Mouse (Mus musculus) forebrain, embryonic 15.5 days (tissue): ENCODE data around the gene Olfr17. TPM values are rescaled to one million over a fixed set of nuclear protein-coding genes. Genes with fewer than 3 reads are reported as not detected.
A peak's percentile ranks its signal among the peaks of the same experiment; 100 is the strongest.
"Not testable (repeated sequence)": the region's sequence is repeated elsewhere in the genome, so short reads cannot be mapped to it uniquely, and the experiment has no call there.

ENCODE experiments used
- ATAC-seq: fragments of 200-750 bp; cut with Nextera tagmentation; replicated peaks from 2 replicates; pipeline ENCODE4 v1.8.0; 2017; ENCODE audit warnings: mild to moderate bottlenecking, moderate TSS enrichment, moderate library complexity
- H3K27ac ChIP-seq: fragments of 300-500 bp; sonication (generic); replicated peaks from 2 replicates; pipeline ENCODE4 v1.5.1; 2015; ENCODE audit warnings: mild to moderate bottlenecking, inconsistent platforms
- H3K27me3 ChIP-seq: fragments of 300-500 bp; sonication (generic); 2 replicates; pipeline ENCODE4 v1.6.1; 2015; ENCODE audit warnings: inconsistent platforms
- H3K36me3 ChIP-seq: fragments of 300-500 bp; sonication (generic); 2 replicates; pipeline ENCODE4 v1.6.1; 2015; ENCODE audit warnings: mild to moderate bottlenecking, inconsistent platforms
- H3K4me1 ChIP-seq: fragments of 300-500 bp; sonication (generic); 2 replicates; pipeline ENCODE4 v1.6.1; 2015; ENCODE audit warnings: inconsistent platforms
- H3K4me2 ChIP-seq: fragments of 300-500 bp; sonication (generic); replicated peaks from 2 replicates; pipeline ENCODE4 v1.6.1; 2015; ENCODE audit warnings: mild to moderate bottlenecking, inconsistent platforms
- H3K4me3 ChIP-seq: fragments of 300-500 bp; sonication (generic); 2 replicates; pipeline ENCODE4 v1.5.1; 2015; ENCODE audit warnings: mild to moderate bottlenecking, inconsistent platforms
- H3K9ac ChIP-seq: fragments of 300-500 bp; sonication (generic); replicated peaks from 2 replicates; pipeline ENCODE4 v1.6.1; 2015; ENCODE audit warnings: mild to moderate bottlenecking, inconsistent platforms
- H3K9me3 ChIP-seq: fragments of 300-500 bp; sonication (generic); 2 replicates; pipeline ENCODE4 v1.6.1; 2016; ENCODE audit warnings: inconsistent platforms
- WGBS: fragments of 180-500 bp; shearing (Covaris S2); methylation state at CpG from one replicate; pipeline ENCODE4 v1.1.7; 2015; ENCODE audit warnings: mixed read lengths; 5-methylcytosine and 5-hydroxymethylcytosine counted together
- polyA plus RNA-seq: library from polyadenylated mRNA; unstranded; fragments of >200 nt; fragmentation: Nextera tagmentation; extraction: Ambion mirVana; gene quantifications from 2 replicates; pipeline ENCODE4 v1.2.1, GENCODE M21; 2015

Gene Olfr17
- polyA plus RNA-seq: not detected in 2 replicates

- Histone ChIP-seq H3K4me3 (no peak within 1 kb of the TSS), H3K4me1 (no peaks in the 10 kb centered on the region), H3K36me3 (no peaks in the 10 kb centered on the region), H3K9me3 (no peaks in the 10 kb centered on the region), H3K27me3 (no peaks in the 10 kb centered on the region), H3K27ac (no peak within 1 kb of the TSS), H3K4me2 (no peak within 1 kb of the TSS), H3K9ac (no peak within 1 kb of the TSS)
- 58% methylated on average over 1 of the region's 1 CpGs for WGBS
- no peak for ATAC-seq
Measured at GRCm38 (mm10) chr7:107092920-107093319, at the start of gene Olfr17. Gene Olfr17 (plus strand): TSS chr7:107093220.

GRCm38 (mm10) chr7:107044407-107044806 lies 48.6 kb upstream of the Olfr17 start:
- Histone ChIP-seq H3K27me3 (no peaks in the 10 kb centered on the region), H3K36me3 (no peaks in the 10 kb centered on the region), H3K4me2 (no peak overlapping the region), H3K27ac (no peak overlapping the region), H3K9me3 (no peaks in the 10 kb centered on the region), H3K4me1 (no peaks in the 10 kb centered on the region), H3K4me3 (no peak overlapping the region), H3K9ac (no peak overlapping the region)
- ATAC-seq: no peak
- 75% methylated on average over 1 of the region's 1 CpGs for WGBS

- Histone ChIP-seq H3K9me3 (no peaks in the 10 kb centered on the region), H3K4me2 (no peak overlapping the region), H3K36me3 (no peaks in the 10 kb centered on the region), H3K9ac (no peak overlapping the region), H3K4me3 (no peak overlapping the region), H3K4me1 (no peaks in the 10 kb centered on the region), H3K27me3 (no peaks in the 10 kb centered on the region), H3K27ac (no peak overlapping the region)
- whole genome bisulfite sequencing: 2% methylated on average over 5 of the region's 5 CpGs
- peak; percentile 63; the same call in 1 of the 2 replicates for ATAC-seq
Measured at GRCm38 (mm10) chr7:107045833-107046232, 47.2 kb upstream of the Olfr17 start.

GRCm38 (mm10) chr7:107047578-107047977 lies 45.4 kb upstream of the Olfr17 start:
- Histone ChIP-seq H3K27ac (no peak overlapping the region), H3K9ac (no peak overlapping the region), H3K4me1 (no peaks in the 10 kb centered on the region), H3K4me2 (no peak overlapping the region), H3K4me3 (no peak overlapping the region), H3K9me3 (no peaks in the 10 kb centered on the region), H3K27me3 (no peaks in the 10 kb centered on the region), H3K36me3 (no peaks in the 10 kb centered on the region)
- ATAC-seq: no peak
- WGBS: 37% methylated on average over 3 of the region's 3 CpGs

- no peaks in the 10 kb centered on the region for H3K27me3 ChIP-seq
- whole genome bisulfite sequencing: 95% methylated on average over 2 of the region's 2 CpGs
- H3K36me3 ChIP-seq: no peaks in the 10 kb centered on the region
- ATAC-seq: no peak
- H3K4me1 ChIP-seq: no peaks in the 10 kb centered on the region
- H3K4me2 ChIP-seq: no peak within 1 kb of the TSS
- no peak within 1 kb of the TSS for H3K27ac ChIP-seq
- H3K9ac ChIP-seq: no peak within 1 kb of the TSS
- no peaks in the 10 kb centered on the region for H3K9me3 ChIP-seq
- no peak within 1 kb of the TSS for H3K4me3 ChIP-seq
Measured at GRCm38 (mm10) chr7:107070681-107071080, 22.3 kb upstream of the Olfr17 start, which contains the start of gene Olfr714. Gene Olfr714 (plus strand): TSS chr7:107070981.

- not testable (repeated sequence) for H3K4me3 ChIP-seq, H3K4me1 ChIP-seq, H3K9ac ChIP-seq, ATAC-seq, H3K36me3 ChIP-seq, H3K9me3 ChIP-seq, H3K27me3 ChIP-seq, H3K4me2 ChIP-seq, H3K27ac ChIP-seq
- WGBS: 87% methylated on average over 2 of the region's 2 CpGs
Measured at GRCm38 (mm10) chr7:107110269-107110668, 17.2 kb downstream of the Olfr17 start, which contains the start of gene Olfr715b. Gene Olfr715b (minus strand): TSS chr7:107110369.

- H3K9ac ChIP-seq, H3K4me2 ChIP-seq, H3K4me3 ChIP-seq, H3K27ac ChIP-seq, H3K36me3 ChIP-seq, ATAC-seq, H3K27me3 ChIP-seq, H3K9me3 ChIP-seq, H3K4me1 ChIP-seq: not testable (repeated sequence)
- WGBS: 90% methylated on average over 3 of the region's 3 CpGs
Measured at GRCm38 (mm10) chr7:107130983-107131382, 38.0 kb downstream of the Olfr17 start, which contains the start of gene Olfr715. Gene Olfr715 (minus strand): TSS chr7:107131083.

GRCm38 (mm10) chr7:107138027-107138426 lies 45.0 kb downstream of the Olfr17 start, which contains the start of gene Olfr716:
Gene Olfr716 (plus strand): TSS chr7:107138327.
- H3K9me3 ChIP-seq, H3K4me1 ChIP-seq, H3K36me3 ChIP-seq, ATAC-seq, H3K4me2 ChIP-seq, H3K4me3 ChIP-seq, H3K27ac ChIP-seq, H3K27me3 ChIP-seq, H3K9ac ChIP-seq: not testable (repeated sequence)
- 76% methylated on average over 2 of the region's 2 CpGs for WGBS

Other genes starting within 250 kb of the Olfr17 start
- not detected in 2 replicates for gene Olfr703, start 249.9 kb upstream of the Olfr17 start, polyA plus RNA-seq
- gene Olfr704, start 230.0 kb upstream of the Olfr17 start, polyA plus RNA-seq: not detected in 2 replicates
- not detected in 2 replicates for gene Olfr705, start 216.3 kb upstream of the Olfr17 start, polyA plus RNA-seq
- gene Olfr706, start 205.1 kb upstream of the Olfr17 start, polyA plus RNA-seq: not detected in 2 replicates
- gene Olfr707, start 192.0 kb upstream of the Olfr17 start, polyA plus RNA-seq: not detected in 2 replicates
- gene Olfr1532-ps1, start 185.2 kb upstream of the Olfr17 start, polyA plus RNA-seq: not detected in 2 replicates
- not detected in 2 replicates for gene Olfr709-ps1, start 161.0 kb upstream of the Olfr17 start, polyA plus RNA-seq
- gene Olfr710, start 144.9 kb upstream of the Olfr17 start, polyA plus RNA-seq: not detected in 2 replicates
- gene Olfr6, start 129.3 kb upstream of the Olfr17 start, polyA plus RNA-seq: not detected in 2 replicates
- gene Olfr711, start 117.8 kb upstream of the Olfr17 start, polyA plus RNA-seq: not detected in 2 replicates
- gene Olfr2, start 87.1 kb upstream of the Olfr17 start, polyA plus RNA-seq: not detected in 2 replicates
- gene Olfr713, start 62.0 kb upstream of the Olfr17 start, polyA plus RNA-seq: not detected in 2 replicates
- not detected in 2 replicates for gene Olfr714, start 22.2 kb upstream of the Olfr17 start, polyA plus RNA-seq
- gene Olfr715b, start 17.1 kb downstream of the Olfr17 start, polyA plus RNA-seq: not detected in 2 replicates
- not detected in 2 replicates for gene Olfr715, start 37.9 kb downstream of the Olfr17 start, polyA plus RNA-seq
- not detected in 2 replicates for gene Olfr716, start 45.1 kb downstream of the Olfr17 start, polyA plus RNA-seq
- gene Nlrp14, start 73.8 kb downstream of the Olfr17 start, polyA plus RNA-seq: not detected in 2 replicates
- gene Rbmxl2, start 116.2 kb downstream of the Olfr17 start, polyA plus RNA-seq: not detected in 2 replicates